Mouse (Mus musculus) lung, postnatal 0 days (tissue): ENCODE data around the gene Rfxank.

ENCODE experiments used
- CTCF ChIP-seq: IDR thresholded peaks from 2 replicates; pipeline ENCODE4 v1.5.1; 2016; ENCODE audit warnings: antibody characterized with exemption, mild to moderate bottlenecking
- EP300 ChIP-seq: IDR thresholded peaks from 2 replicates; pipeline ENCODE4 v1.6.1; 2016; ENCODE audit warnings: antibody characterized with exemption, mild to moderate bottlenecking, control low read depth

GRCm38 (mm10) chr8:70110451-70110850 is 28.5 kb downstream of the Rfxank start:
- TF ChIP-seq EP300 (no peak), CTCF (no peak)
